In the genomic region with DNA sequence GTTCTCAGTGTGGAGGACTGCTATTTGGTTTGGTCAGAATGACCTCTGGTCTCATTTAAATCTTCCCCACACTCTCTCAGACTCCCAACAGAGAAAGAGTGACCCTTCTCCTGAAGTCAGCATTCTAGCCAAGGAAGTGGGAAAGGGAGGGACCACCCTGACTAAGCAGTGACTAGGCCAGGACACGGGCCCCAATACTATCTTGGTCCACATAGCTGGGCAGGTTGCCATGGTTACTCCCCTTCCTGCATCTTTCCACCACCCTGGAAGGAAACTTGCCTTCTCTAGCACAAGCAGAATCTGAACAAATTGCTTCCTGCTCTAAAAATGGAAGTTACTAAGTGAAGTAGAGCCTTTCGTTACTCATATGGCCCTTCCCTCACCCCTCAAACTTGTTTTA, we compare ENCODE assay signal across 8 mouse cellular contexts. TPM values are rescaled to one million over a fixed set of nuclear protein-coding genes. Genes with fewer than 3 reads are reported as not detected.
DNase-seq lines count a peak whose midpoint lies in the region; ATAC-seq lines count a peak whose summit lies in the region.
"Had no signal": no experiment of that assay in that cellular context is flagged by ENCODE, and none has a peak within 500 bp of the region (broad histone marks: within the 10 kb centered on the region; RNA-seq: fewer than 3 reads in every experiment).

No protein-coding gene starts in this region.

- H3K9me3 ChIP-seq in forebrain, embryonic 15.5 days, result no peaks in the 10 kb centered on the region
- H3K9me3 ChIP-seq: neural tube, embryonic 13.5 days had no signal

- H3K4me3 ChIP-seq in forebrain, embryonic 15.5 days, result no peak overlapping the region
- H3K4me3 ChIP-seq: neural tube, embryonic 13.5 days had no signal

- H3K9ac ChIP-seq in forebrain, embryonic 15.5 days (replicated peaks), result no peak overlapping the region
- H3K9ac ChIP-seq: neural tube, embryonic 13.5 days had no signal

- H3K27me3 ChIP-seq in forebrain, embryonic 15.5 days, result no peaks in the 10 kb centered on the region

- peaks cover 17% of the 10 kb centered on the region for H3K4me1 ChIP-seq in forebrain, embryonic 15.5 days

- H3K27ac ChIP-seq in forebrain, embryonic 15.5 days (replicated peaks), result no peak overlapping the region
- H3K27ac ChIP-seq: neural tube, embryonic 13.5 days had no signal

- 53% methylated on average over 2 of the region's 2 CpGs for WGBS in forebrain, embryonic 15.5 days

- ATAC-seq in granulocyte monocyte progenitor cell, adult 5-6 weeks (replicated peaks; ENCODE audit: poor library complexity, severe bottlenecking), result peak; percentile 16; the same call in 1 of the 2 replicates
- no peak for ATAC-seq in forebrain, embryonic 15.5 days (replicated peaks)

- no peak overlapping the region for H3K4me2 ChIP-seq in forebrain, embryonic 15.5 days (replicated peaks)
- H3K4me2 ChIP-seq: neural tube, embryonic 13.5 days had no signal

- DNase-seq in 3134 (ENCODE audit: extremely low read depth, insufficient read length, low spot score), result peak; percentile 14
- peak; percentile 76 for DNase-seq in 3T3-L1 (ENCODE audit: low read depth, low spot score)
- DNase-seq in kidney, postnatal 10 days, result peak; percentile 85
- no peak for DNase-seq in spleen, adult 12 weeks (ENCODE audit: low spot score)
- no peak for DNase-seq in layer of hippocampus, adult 9-10 months (ENCODE audit: low spot score)

- no peaks in the 10 kb centered on the region for H3K36me3 ChIP-seq in forebrain, embryonic 15.5 days
- H3K36me3 ChIP-seq: neural tube, embryonic 13.5 days had no signal

RNA-seq across cellular contexts. Expression of gene C9, which starts 54.5 kb away (rescaled TPM):
- total RNA-seq in granulocyte monocyte progenitor cell, adult 5-6 weeks (2014; fragmentation: Nextera tagmentation), result not detected in 2 replicates
- total RNA-seq in granulocyte monocyte progenitor cell, adult 5-6 weeks (2017), result not detected in 2 replicates
- not detected in 2 replicates for polyA plus RNA-seq in forebrain, embryonic 15.5 days (2015; fragmentation: Nextera tagmentation; extraction: Ambion mirVana)
- polyA plus RNA-seq: neural tube, embryonic 13.5 days had no signal

Comparison
In these comparisons a context has a peak if more than half of its experiments do, and no peak if none do; other contexts are left out.
1. DNase-seq: peak in 3134 (single experiment), 3T3-L1 (single experiment) and kidney, postnatal 10 days (single experiment); none in spleen, adult 12 weeks (single experiment) and layer of hippocampus, adult 9-10 months (single experiment).